Mouse (Mus musculus): ENCODE measurements at regions not wholly inside any gene's neighbourhood (a gene's known extent, or its start where the extent isn't known, plus 50 kb on each side); places are given as distances from the start of the nearest gene placed in this dataset.

DNA sequence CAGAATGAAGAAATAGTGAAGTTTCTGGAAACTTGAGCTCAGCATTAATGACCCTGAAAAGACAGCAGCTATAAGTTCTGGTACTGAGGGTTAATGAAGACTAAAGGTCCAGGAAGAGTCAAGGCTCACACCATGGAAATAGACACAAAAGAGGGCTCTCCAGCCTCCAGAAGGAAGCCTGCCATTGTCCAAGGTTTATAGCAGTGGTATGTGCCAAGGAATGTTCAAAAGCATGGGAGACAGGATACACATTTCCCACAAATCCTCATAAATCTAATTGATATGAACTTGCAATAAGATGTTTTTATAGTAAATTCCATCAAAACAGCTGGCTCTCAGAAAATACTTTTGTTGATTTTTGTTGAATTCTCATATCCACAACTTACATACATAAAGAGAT lies 144.4 kb downstream of the Ndufa4 start:
- no peak for TF ChIP-seq CTCF (IDR thresholded peaks at IDR 0.05; ENCODE audit: borderline replicate concordance, insufficient read depth, low read length)
- no peak for TF ChIP-seq POLR2A (IDR thresholded peaks at IDR 0.05; ENCODE audit: low read depth, low read length)
